Mouse (Mus musculus): ENCODE results near the gene Gm14412. TPM values are rescaled to one million over a fixed set of nuclear protein-coding genes. Genes with fewer than 3 reads are reported as not detected.

Gm14412 gene
- polyA plus RNA-seq, 1 experiment from 2014 or later, result 0.42 TPM

Other genes with a start within 250 kb of the Gm14412 start
- not detected in 2 replicates for gene Gm14401, start 250.0 kb downstream of the Gm14412 start, polyA plus RNA-seq (2015; fragmentation: Nextera tagmentation; extraction: Ambion mirVana)
- 30.9 and 34.5 TPM in 2 replicates for gene Gm14410, start 117.9 kb downstream of the Gm14412 start, polyA plus RNA-seq (2015; fragmentation: Nextera tagmentation; extraction: Ambion mirVana)
- gene Gm14409, start 57.3 kb downstream of the Gm14412 start, polyA plus RNA-seq (2015; fragmentation: Nextera tagmentation; extraction: Ambion mirVana), result not detected in 2 replicates
- 7.6 and 8.4 TPM in 2 replicates for gene Gm14418, start 74.0 kb upstream of the Gm14412 start, polyA plus RNA-seq (2015; fragmentation: Nextera tagmentation; extraction: Ambion mirVana)
- 6.1 and 6.4 TPM in 2 replicates for gene Zfp970, start 140.4 kb upstream of the Gm14412 start, polyA plus RNA-seq (2015; fragmentation: Nextera tagmentation; extraction: Ambion mirVana)
- gene Gm14403, start 173.9 kb upstream of the Gm14412 start, polyA plus RNA-seq (2015; fragmentation: Nextera tagmentation; extraction: Ambion mirVana), result 2.4 and 2.9 TPM in 2 replicates